9 mouse cellular contexts compared by ENCODE assay signal in the genomic region with DNA sequence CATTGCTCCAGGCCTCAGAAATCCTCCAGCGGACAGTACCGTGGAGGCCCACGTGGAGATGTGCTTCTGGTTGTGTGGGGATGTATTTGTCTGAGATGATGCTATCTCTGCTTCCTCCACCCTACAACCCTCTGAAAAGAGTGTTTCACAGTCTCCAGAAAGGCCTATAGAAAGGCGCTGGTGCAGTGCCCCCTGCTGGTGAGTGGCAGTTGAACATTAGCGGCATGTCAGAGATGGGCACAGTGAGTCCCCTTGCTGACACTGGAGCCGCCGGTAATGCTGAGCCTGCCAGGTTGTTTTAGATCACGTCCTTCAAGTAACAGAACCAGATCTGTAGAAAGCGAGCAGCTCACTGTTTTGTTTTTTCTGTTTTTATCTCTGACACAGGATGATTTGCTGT.
DNase-seq lines count a peak whose midpoint lies in the region; ATAC-seq and TF ChIP-seq lines count a peak whose summit lies in the region.
"Had no signal": no experiment of that assay in that cellular context is flagged by ENCODE, and none has a peak within 500 bp of the region (broad histone marks: within the 10 kb centered on the region; RNA-seq: fewer than 3 reads in every experiment).

No protein-coding gene starts in this region.

- no peak overlapping the region for H3K4me2 ChIP-seq in liver, postnatal 0 days (ENCODE audit: low read depth, low read length)

- 63% methylated on average over 9 of the region's 9 CpGs for WGBS in liver, postnatal 0 days (ENCODE audit: insufficient replicate concordance)

- no peak overlapping the region for H3K4me3 ChIP-seq in E14TG2a.4 (replicated peaks; ENCODE audit: low read length)
- H3K4me3 ChIP-seq in liver, postnatal 0 days (ENCODE audit: low read depth, low read length) = no peak overlapping the region
- H3K4me3 ChIP-seq: erythroblast, embryonic 14.5 days had no signal

- no peak for ATAC-seq in liver, postnatal 0 days
- ATAC-seq in megakaryocyte-erythroid progenitor cell, adult 5-6 weeks (replicated peaks; ENCODE audit: low FRiP score, low TSS enrichment, poor library complexity, severe bottlenecking) = no peak

- H3K9ac ChIP-seq in liver, postnatal 0 days (replicated peaks) = no peak overlapping the region

- TF ChIP-seq CTCF in E14TG2a.4 (conservative IDR thresholded peaks at IDR 0.05; ENCODE audit: low read length) = peak; percentile 93
- TF ChIP-seq CTCF in liver, postnatal 0 days (IDR thresholded peaks at IDR 0.05; ENCODE audit: low read depth) = peak; percentile 42

- peaks cover 71% of the 10 kb centered on the region for H3K4me1 ChIP-seq in E14TG2a.4 (replicated peaks; ENCODE audit: low read depth, low read length)
- H3K4me1 ChIP-seq in liver, postnatal 0 days (ENCODE audit: insufficient read depth) = no peaks in the 10 kb centered on the region

- no peak overlapping the region for H3K27ac ChIP-seq in liver, postnatal 0 days (ENCODE audit: low read depth)

- peak; percentile 46 to 73 for DNase-seq in adrenal gland, adult (ENCODE audit: inconsistent age in 2 of 2, low spot score in 1 of 2)
- no peak for DNase-seq in adrenal gland, postnatal 4 days (ENCODE audit: low spot score in 2 of 2)
- DNase-seq in layer of hippocampus, adult 11-12 months (ENCODE audit: low spot score) = peak; percentile 4
- DNase-seq in layer of hippocampus, adult 9-11 months = no peak
- peak; percentile 11 for DNase-seq in cerebellum, adult 8-10 months
- DNase-seq in liver, postnatal 0 days = no peak

- 0 out of 2 replicates have a peak, but pooled peaks cover 4% of the 10 kb centered on the region for H3K9me3 ChIP-seq in E14TG2a.4 (ENCODE audit: low read length)
- no peaks in the 10 kb centered on the region for H3K9me3 ChIP-seq in liver, postnatal 0 days (ENCODE audit: low read length)

- H3K27me3 ChIP-seq in E14TG2a.4 (ENCODE audit: insufficient read depth, low read length) = no peaks in the 10 kb centered on the region; the same call in 1 of the 2 replicates
- H3K27me3 ChIP-seq in liver, postnatal 0 days (ENCODE audit: insufficient read depth, low read length) = no peaks in the 10 kb centered on the region

- no peaks in the 10 kb centered on the region for H3K36me3 ChIP-seq in E14TG2a.4 (ENCODE audit: insufficient read depth, low read length)
- no peaks in the 10 kb centered on the region for H3K36me3 ChIP-seq in liver, postnatal 0 days (replicated peaks; ENCODE audit: insufficient read depth, low read length)

- TF ChIP-seq EP300 in liver, postnatal 0 days (IDR thresholded peaks at IDR 0.05; ENCODE audit: low read depth) = no peak

Comparison
In these comparisons a context has a peak if more than half of its experiments do, and no peak if none do; other contexts are left out.
1. DNase-seq: peak in adrenal gland, adult (2 of 2), layer of hippocampus, adult 11-12 months (single experiment) and cerebellum, adult 8-10 months (single experiment); none in adrenal gland, postnatal 4 days (0 of 2), layer of hippocampus, adult 9-11 months (single experiment) and liver, postnatal 0 days (single experiment).